Mouse (Mus musculus) heart, adult 2 months (tissue): ENCODE data around the gene Wfdc2.

Experiments
- CTCF ChIP-seq: fragments of 200-600 bp; IDR thresholded peaks from 2 replicates; pipeline ENCODE4 v1.8.1; 2022; ENCODE audit warnings: antibody characterized with exemption, mild to moderate bottlenecking, moderate library complexity
- EP300 ChIP-seq: fragments of 200-500 bp; IDR thresholded peaks from 2 replicates; pipeline ENCODE4 v1.6.1; 2011; ENCODE audit warnings: low read depth, low read length, control low read depth; ENCODE audit not compliant: insufficient read depth
- POLR2A ChIP-seq: fragments of 200-500 bp; IDR thresholded peaks from 2 replicates; pipeline ENCODE4 v1.6.1; 2011; ENCODE audit warnings: mild to moderate bottlenecking, low read depth, low read length, control low read depth; ENCODE audit not compliant: insufficient read depth

DNA sequence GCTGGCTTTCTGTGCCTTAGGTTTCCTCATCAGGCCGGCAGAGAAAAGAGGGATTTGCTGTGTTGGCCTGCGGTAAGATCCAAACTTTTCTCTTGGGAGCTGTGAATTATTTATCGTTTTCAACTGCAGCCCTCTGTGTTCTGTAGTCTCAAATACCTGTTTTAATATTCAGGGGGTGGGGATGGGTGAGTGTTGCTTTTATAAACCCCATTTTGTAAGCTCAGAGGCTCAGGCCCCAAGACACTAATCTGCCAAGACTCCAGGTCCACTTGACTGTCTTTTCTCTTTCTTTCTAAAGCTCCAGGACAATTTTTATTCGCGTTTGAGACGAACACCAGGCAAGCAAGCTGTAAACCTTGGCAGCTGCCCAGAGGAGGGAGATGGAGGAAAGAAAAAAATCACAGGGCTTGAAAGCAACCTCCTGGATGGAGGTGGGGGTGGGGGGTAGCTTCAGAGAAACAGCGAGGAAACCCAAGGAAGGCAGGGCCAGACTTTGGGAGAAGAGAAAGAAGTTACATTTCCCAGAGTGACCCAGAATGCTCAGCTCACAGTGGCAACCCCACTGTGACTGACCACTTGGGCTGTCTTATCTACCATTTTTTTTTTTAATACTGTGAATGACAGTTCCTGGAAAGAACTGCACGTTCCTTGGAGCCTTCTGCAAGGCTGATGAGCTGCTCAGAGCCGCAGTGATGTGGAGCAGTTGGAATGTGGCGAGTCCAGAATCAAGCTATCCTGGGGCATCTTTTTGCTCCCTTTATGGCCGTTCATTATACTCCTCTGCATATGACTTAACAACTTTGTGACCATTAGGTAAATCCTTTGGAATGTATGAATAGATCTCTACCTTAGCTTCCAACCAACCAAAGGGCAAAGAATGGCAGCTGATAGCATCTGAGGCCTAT lies 43.7 kb upstream of the Wfdc2 start:
- TF ChIP-seq POLR2A (no peak), CTCF (no peak), EP300 (no peak)
